Mouse (Mus musculus) C2C12 (cell line): ENCODE results near the gene Rassf10. TPM values are rescaled to one million over a fixed set of nuclear protein-coding genes. Genes with fewer than 3 reads are reported as not detected.

ENCODE experiments used
- H3K27me3 ChIP-seq: one replicate; pipeline ENCODE4 v1.6.1; 2011; ENCODE audit not compliant: control insufficient read depth, insufficient read depth, insufficient read length
- H3K36me3 ChIP-seq: one replicate; pipeline ENCODE4 v1.6.1; 2011; ENCODE audit not compliant: control insufficient read depth, insufficient read depth
- H3K4me3 ChIP-seq: one replicate; pipeline ENCODE4 v1.5.1; 2011; ENCODE audit warnings: mild to moderate bottlenecking, control low read depth; ENCODE audit not compliant: poor library complexity, insufficient read depth, severe bottlenecking
- H3K79me2 ChIP-seq: one replicate; pipeline ENCODE4 v1.6.1; 2011; ENCODE audit not compliant: control insufficient read depth, insufficient read depth
- H3K79me3 ChIP-seq: one replicate; pipeline ENCODE4 v1.6.1; 2011; ENCODE audit warnings: low read depth, control low read depth
- H3ac ChIP-seq: one replicate; pipeline ENCODE3; 2011; ENCODE audit warnings: low read depth; ENCODE audit not compliant: control insufficient read depth, insufficient read length
- CEBPB ChIP-seq: IDR thresholded peaks from one replicate; pipeline ENCODE4 v1.6.1; 2011; ENCODE audit warnings: low read depth, mild to moderate bottlenecking, control low read depth, moderate library complexity
- CTCF ChIP-seq: IDR thresholded peaks from one replicate; pipeline ENCODE4 v1.5.1; 2011; ENCODE audit not compliant: control insufficient read depth, insufficient read depth, insufficient read length
- FOSL1 ChIP-seq: IDR thresholded peaks from one replicate; pipeline ENCODE4 v1.8.0; 2011; ENCODE audit warnings: mild to moderate bottlenecking, low read length; ENCODE audit not compliant: poor library complexity, insufficient read depth, severe bottlenecking
- MAX ChIP-seq: IDR thresholded peaks from one replicate; pipeline ENCODE4 v1.6.1; 2011; ENCODE audit warnings: mild to moderate bottlenecking, control low read depth
- MYOD1 ChIP-seq: IDR thresholded peaks from one replicate; pipeline ENCODE4 v1.6.1; 2011; ENCODE audit warnings: low read depth; ENCODE audit not compliant: control insufficient read depth, insufficient read length
- MYOG ChIP-seq: IDR thresholded peaks from one replicate; pipeline ENCODE4 v1.6.1; 2011; ENCODE audit not compliant: control insufficient read depth, insufficient read length; ENCODE audit errors: extremely low read depth
- USF1 ChIP-seq: IDR thresholded peaks from one replicate; pipeline ENCODE4 v1.6.1; 2011; ENCODE audit warnings: low read depth, mild to moderate bottlenecking, control low read depth, moderate library complexity
- long read RNA-seq, 2 experiments: library from polyadenylated mRNA; unstranded; transcript quantifications; one replicate each; pipeline ENCODE4 v2.0.0; 2019 to 2020
- polyA plus RNA-seq: library from polyadenylated mRNA; unstranded; fragments of >200 nt; fragmentation: generic; extraction: Trizol; gene quantifications from one replicate; pipeline ENCODE4 v1.2.1, GENCODE M21; 2012; ENCODE audit warnings: missing spikeins

The Rassf10 gene
- not detected for polyA plus RNA-seq
- long read RNA-seq, experiment 1, result 0 reads
- long read RNA-seq, experiment 2, result 0 reads

- Histone ChIP-seq H3K27me3 (peaks cover 54% of the 10 kb centered on the region), H3K4me3 (no peak within 1 kb of the TSS), H3K79me2 (no peaks in the 10 kb centered on the region), H3K79me3 (no peaks in the 10 kb centered on the region), H3ac (no peak within 1 kb of the TSS), H3K36me3 (no peaks in the 10 kb centered on the region)
- TF ChIP-seq CTCF, result no peak
- TF ChIP-seq MYOG, result no peak
These were observed at the start of gene Rassf10 for GRCm38 (mm10) chr7:112953777-112954291. Gene Rassf10 (plus strand): TSS chr7:112953962.

- Histone ChIP-seq H3K79me3 (no peaks in the 10 kb centered on the region), H3K4me3 (no peak overlapping the region), H3K79me2 (no peaks in the 10 kb centered on the region), H3K27me3 (no peaks in the 10 kb centered on the region), H3ac (no peak overlapping the region), H3K36me3 (no peaks in the 10 kb centered on the region)
- no peak for TF ChIP-seq CTCF
- TF ChIP-seq MAX, result no peak
- TF ChIP-seq MYOD1, result peak; percentile 66
- no peak for TF ChIP-seq USF1
- TF ChIP-seq MYOG, result no peak
- no peak for TF ChIP-seq CEBPB
These were observed 46.9 kb upstream of the Rassf10 start for GRCm38 (mm10) chr7:112906848-112907247.

DNA sequence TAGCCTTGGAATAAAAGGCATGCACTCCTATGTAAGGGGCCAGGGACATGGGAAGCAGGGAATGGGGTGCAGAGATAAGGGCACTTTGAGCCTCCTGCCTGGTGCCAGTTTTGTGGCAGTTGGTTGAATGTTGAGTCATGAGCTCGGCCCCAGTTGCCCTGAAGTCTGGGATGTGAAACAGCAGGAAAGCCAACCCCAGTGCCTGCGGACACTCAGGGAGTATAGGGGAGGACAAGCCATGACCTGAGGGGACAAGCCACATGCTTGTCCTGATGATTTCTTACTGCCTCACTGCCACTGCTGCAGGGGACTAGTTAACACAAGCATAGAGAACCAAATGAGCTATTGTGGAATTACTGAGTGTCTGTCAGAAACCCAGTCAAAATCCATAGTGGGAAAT, 46.3 kb upstream of the Rassf10 start:
- no peak for TF ChIP-seq MYOG
- TF ChIP-seq CTCF, result no peak
- no peaks in the 10 kb centered on the region for H3K27me3 ChIP-seq
- H3K4me3 ChIP-seq, result no peak overlapping the region

DNA sequence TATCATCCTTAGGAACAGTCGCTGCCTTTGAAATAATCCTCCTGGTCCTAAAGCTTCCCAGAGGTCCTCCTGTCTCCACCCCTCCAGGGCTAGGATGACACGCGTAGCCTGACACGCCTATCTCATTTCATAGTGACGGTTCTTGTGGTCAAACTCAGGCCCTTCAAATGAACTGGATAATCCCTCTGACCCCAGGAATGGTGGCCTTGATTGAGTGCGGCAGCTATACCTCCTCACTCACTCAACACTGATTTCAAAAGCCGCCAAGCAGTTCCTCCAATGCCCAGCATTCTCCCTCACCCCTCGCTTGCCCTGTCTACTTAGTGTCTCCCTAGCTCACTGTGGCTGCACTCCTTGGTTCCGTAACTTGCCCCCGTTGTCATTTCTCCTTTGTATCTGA, 44.6 kb upstream of the Rassf10 start:
- Histone ChIP-seq H3K79me2 (no peaks in the 10 kb centered on the region), H3K4me3 (no peak overlapping the region), H3K36me3 (no peaks in the 10 kb centered on the region), H3K79me3 (no peaks in the 10 kb centered on the region), H3K27me3 (no peaks in the 10 kb centered on the region), H3ac (no peak overlapping the region)
- TF ChIP-seq MAX (no peak), MYOD1 (peak; percentile 55)

More for the DNA sequence above, 46.3 kb upstream of the Rassf10 start:
- Histone ChIP-seq H3ac (no peak overlapping the region), H3K36me3 (no peaks in the 10 kb centered on the region), H3K79me2 (no peaks in the 10 kb centered on the region), H3K79me3 (no peaks in the 10 kb centered on the region)

GRCm38 (mm10) chr7:112912969-112913368, 40.8 kb upstream of the Rassf10 start:
- Histone ChIP-seq H3ac (no peak overlapping the region), H3K79me3 (no peaks in the 10 kb centered on the region), H3K36me3 (no peaks in the 10 kb centered on the region), H3K4me3 (no peak overlapping the region), H3K27me3 (no peaks in the 10 kb centered on the region), H3K79me2 (no peaks in the 10 kb centered on the region)
- no peak for TF ChIP-seq MYOG
- no peak for TF ChIP-seq CEBPB

GRCm38 (mm10) chr7:112915571-112915970, 38.2 kb upstream of the Rassf10 start:
- no peaks in the 10 kb centered on the region for H3K36me3 ChIP-seq
- no peak overlapping the region for H3ac ChIP-seq
- TF ChIP-seq FOSL1, result no peak
- TF ChIP-seq MYOG, result no peak
- no peak for TF ChIP-seq MAX
- no peak for TF ChIP-seq MYOD1
- no peak for TF ChIP-seq USF1
- no peak for TF ChIP-seq CTCF
- TF ChIP-seq CEBPB, result no peak
- H3K79me3 ChIP-seq, result no peaks in the 10 kb centered on the region
- no peak overlapping the region for H3K4me3 ChIP-seq
- H3K27me3 ChIP-seq, result no peaks in the 10 kb centered on the region
- no peaks in the 10 kb centered on the region for H3K79me2 ChIP-seq
